Mouse (Mus musculus): Measurements from ENCODE around the gene Chic2.

Gene Chic2

GRCm38 (mm10) chr5:74975507-74975906, 69.1 kb downstream of the Chic2 start:
- no peak for DNase-seq (ENCODE audit: low spot score in 2 of 2)

- peak; percentile 59 to 85 for DNase-seq (ENCODE audit: low spot score in 2 of 2)
These were observed 69.7 kb downstream of the Chic2 start for GRCm38 (mm10) chr5:74974726-74975411.

- DNase-seq (ENCODE audit: low spot score in 2 of 2): peak; percentile 41 to 69
These were observed 70.5 kb downstream of the Chic2 start for GRCm38 (mm10) chr5:74974061-74974581.

GRCm38 (mm10) chr5:74971418-74971817, 73.2 kb downstream of the Chic2 start:
- no peak for DNase-seq (ENCODE audit: low spot score in 2 of 2)

- no peak for DNase-seq (ENCODE audit: low spot score in 2 of 2)
These were observed 75.2 kb downstream of the Chic2 start for GRCm38 (mm10) chr5:74969341-74969740.

- DNase-seq (ENCODE audit: low spot score in 2 of 2): no peak
These were observed 76.7 kb downstream of the Chic2 start for GRCm38 (mm10) chr5:74967882-74968281.

- DNase-seq (ENCODE audit: low spot score in 2 of 2): no peak
These were observed 77.7 kb downstream of the Chic2 start for GRCm38 (mm10) chr5:74966891-74967290.

- no peak for DNase-seq (ENCODE audit: low spot score in 2 of 2)
These were observed 81.8 kb downstream of the Chic2 start for GRCm38 (mm10) chr5:74962771-74963170.

- peak; percentile 52 to 53 for DNase-seq (ENCODE audit: low spot score in 2 of 2)
These were observed 83.6 kb downstream of the Chic2 start for GRCm38 (mm10) chr5:74960840-74961543.

- no peak for DNase-seq (ENCODE audit: low spot score in 2 of 2)
These were observed 84.3 kb downstream of the Chic2 start for GRCm38 (mm10) chr5:74960306-74960705.

GRCm38 (mm10) chr5:74957293-74958076, 87.1 kb downstream of the Chic2 start:
- no peak for DNase-seq (ENCODE audit: low spot score in 2 of 2)

GRCm38 (mm10) chr5:74956335-74956734, 88.2 kb downstream of the Chic2 start:
- no peak for DNase-seq (ENCODE audit: low spot score in 2 of 2)

GRCm38 (mm10) chr5:74955565-74955964, 89.0 kb downstream of the Chic2 start:
- DNase-seq (ENCODE audit: low spot score in 2 of 2): no peak

GRCm38 (mm10) chr5:74952938-74953337, 91.6 kb downstream of the Chic2 start:
- no peak for DNase-seq (ENCODE audit: low spot score in 2 of 2)

- no peak for DNase-seq (ENCODE audit: low spot score in 2 of 2)
These were observed 93.2 kb downstream of the Chic2 start for GRCm38 (mm10) chr5:74951375-74951774.

- no peak for DNase-seq (ENCODE audit: low spot score in 2 of 2)
These were observed 95.3 kb downstream of the Chic2 start for GRCm38 (mm10) chr5:74949298-74949697.

- no peak for DNase-seq (ENCODE audit: low spot score in 2 of 2)
These were observed 96.1 kb downstream of the Chic2 start for GRCm38 (mm10) chr5:74948482-74948881.
